Mouse (Mus musculus) MEL (cell line): ENCODE results near the gene Gsap. TPM values are rescaled to one million over a fixed set of nuclear protein-coding genes. Genes with fewer than 3 reads are reported as not detected.

Experiments
- DNase-seq: peaks from one replicate; pipeline ENCODE4 v3.0.0; 2011; ENCODE audit warnings: low read depth, low spot score
- H3K27ac ChIP-seq: 2 replicates; pipeline ENCODE4 v1.5.1; 2012; ENCODE audit warnings: low read depth, mild to moderate bottlenecking, control low read depth, low read length, moderate library complexity; ENCODE audit not compliant: control insufficient read depth
- H3K27me3 ChIP-seq, 2 experiments: fragments of 150-350 bp in 1 of 2; sonication (generic) in 1 of 2; 2 replicates each; pipeline ENCODE4 v1.6.1; 2012; ENCODE audit warnings: low read length in 2 of 2, mild to moderate bottlenecking in 2 of 2, improper control_type of control experiment in 1 of 2, moderate library complexity in 1 of 2; ENCODE audit not compliant: insufficient read depth in 2 of 2, control insufficient read depth in 1 of 2
- H3K36me3 ChIP-seq, 2 experiments: 2 replicates each; pipeline ENCODE4 v1.6.1; 2012 to 2014; ENCODE audit warnings: low read length in 2 of 2, improper control_type of control experiment in 1 of 2, inconsistent platforms in 1 of 2, mild to moderate bottlenecking in 1 of 2; ENCODE audit not compliant: insufficient read depth in 2 of 2, control insufficient read depth in 1 of 2
- H3K4me1 ChIP-seq, 2 experiments: fragments of 150-350 bp in 1 of 2; sonication (generic) in 1 of 2; 2 replicates each; pipeline ENCODE4 v1.6.1; 2012; ENCODE audit warnings: low read length in 2 of 2, improper control_type of control experiment in 1 of 2, mild to moderate bottlenecking in 1 of 2; ENCODE audit not compliant: insufficient read depth in 2 of 2, control insufficient read depth in 1 of 2
- H3K4me3 ChIP-seq, 2 experiments: fragments of 150-350 bp in 1 of 2; sonication (generic) in 1 of 2; 2 replicates each; pipeline ENCODE4 v1.5.1; 2012; ENCODE audit warnings: low read depth in 2 of 2, low read length in 2 of 2, mild to moderate bottlenecking in 2 of 2, moderate library complexity in 2 of 2, control low read depth in 1 of 2, improper control_type of control experiment in 1 of 2; ENCODE audit not compliant: control insufficient read depth in 1 of 2, insufficient read depth in 1 of 2
- H3K79me2 ChIP-seq: 2 replicates; pipeline ENCODE4 v1.6.1; 2012; ENCODE audit warnings: mild to moderate bottlenecking, low read length, moderate library complexity; ENCODE audit not compliant: control insufficient read depth, poor library complexity, insufficient read depth
- H3K9ac ChIP-seq: 2 replicates; pipeline ENCODE4 v1.6.1; 2012; ENCODE audit warnings: low read depth, mild to moderate bottlenecking, control low read depth, low read length, moderate library complexity; ENCODE audit not compliant: control insufficient read depth, poor library complexity, severe bottlenecking
- H3K9me3 ChIP-seq: fragments of 150-350 bp; sonication (generic); replicated peaks from 2 replicates; pipeline ENCODE4 v1.6.1; 2012; ENCODE audit warnings: mild to moderate bottlenecking, low read length, improper control_type of control experiment, moderate library complexity; ENCODE audit not compliant: insufficient read depth
- BHLHE40 ChIP-seq: IDR thresholded peaks from 2 replicates; pipeline ENCODE4 v1.6.1; 2012; ENCODE audit warnings: low read depth, mild to moderate bottlenecking, inconsistent platforms, low read length, improper control_type of control experiment, borderline replicate concordance
- CHD2 ChIP-seq: IDR thresholded peaks from 2 replicates; pipeline ENCODE4 v1.6.1; 2011; ENCODE audit warnings: low read length, improper control_type of control experiment
- CTCF ChIP-seq, 3 experiments: IDR thresholded peaks in 2 of 3; conservative IDR thresholded peaks in 1 of 3; 2 replicates each; pipeline ENCODE4 v1.5.1; 2011 to 2012; ENCODE audit warnings: low read length in 3 of 3, low read depth in 2 of 3, mild to moderate bottlenecking in 2 of 3, improper control_type of control experiment in 1 of 3, inconsistent platforms in 1 of 3, mixed read lengths in 1 of 3, moderate library complexity in 1 of 3; ENCODE audit not compliant: control insufficient read depth in 1 of 3, insufficient read depth in 1 of 3, poor library complexity in 1 of 3, severe bottlenecking in 1 of 3
- E2F4 ChIP-seq: IDR thresholded peaks from 2 replicates; pipeline ENCODE4 v1.6.1; 2011; ENCODE audit warnings: low read depth, low read length, improper control_type of control experiment, borderline replicate concordance
- EP300 ChIP-seq, 2 experiments: IDR thresholded peaks; 2 replicates each; pipeline ENCODE4 v1.6.1; 2011; ENCODE audit warnings: improper control_type of control experiment in 2 of 2, low read length in 2 of 2, low read depth in 1 of 2, mild to moderate bottlenecking in 1 of 2
- ETS1 ChIP-seq: IDR thresholded peaks from 2 replicates; pipeline ENCODE4 v1.6.1; 2012; ENCODE audit warnings: low read depth, mild to moderate bottlenecking, inconsistent platforms, low read length, improper control_type of control experiment, moderate library complexity
- GATA1 ChIP-seq: IDR thresholded peaks from 2 replicates; pipeline ENCODE4 v1.6.1; 2011; ENCODE audit warnings: low read depth, low read length, improper control_type of control experiment
- HCFC1 ChIP-seq: IDR thresholded peaks from 2 replicates; pipeline ENCODE4 v1.6.1; 2012; ENCODE audit warnings: low read depth, mild to moderate bottlenecking, inconsistent platforms, low read length, improper control_type of control experiment, moderate library complexity
- JUND ChIP-seq: IDR thresholded peaks from 2 replicates; pipeline ENCODE4 v1.6.1; 2011; ENCODE audit warnings: low read depth, mild to moderate bottlenecking, improper control_type of control experiment, low read length
- MAFK ChIP-seq: IDR thresholded peaks from 2 replicates; pipeline ENCODE4 v1.6.1; 2011; ENCODE audit warnings: low read depth, mild to moderate bottlenecking, low read length, improper control_type of control experiment, borderline replicate concordance
- MAZ ChIP-seq: IDR thresholded peaks from 2 replicates; pipeline ENCODE4 v1.6.1; 2012; ENCODE audit warnings: low read depth, mild to moderate bottlenecking, inconsistent platforms, low read length, improper control_type of control experiment
- MEF2A ChIP-seq: IDR thresholded peaks from 2 replicates; pipeline ENCODE4 v1.6.1; 2014; ENCODE audit warnings: low read depth, mild to moderate bottlenecking, inconsistent platforms, low read length, improper control_type of control experiment; ENCODE audit not compliant: poor library complexity, insufficient replicate concordance, severe bottlenecking; ENCODE audit errors: extremely low read depth
- MXI1 ChIP-seq: IDR thresholded peaks from 2 replicates; pipeline ENCODE4 v1.6.1; 2011; ENCODE audit warnings: mild to moderate bottlenecking, low read depth, low read length, improper control_type of control experiment
- MYC ChIP-seq: IDR thresholded peaks from 2 replicates; pipeline ENCODE4 v1.6.1; 2011; ENCODE audit warnings: low read depth, mild to moderate bottlenecking, low read length, improper control_type of control experiment, moderate library complexity
- NELFE ChIP-seq: IDR thresholded peaks from 2 replicates; pipeline ENCODE4 v1.6.1; 2011; ENCODE audit warnings: low read depth, low read length, improper control_type of control experiment
- POLR2A ChIP-seq, 2 experiments: IDR thresholded peaks; 2 replicates each; pipeline ENCODE4 v1.6.1; 2011 to 2012; ENCODE audit warnings: low read length in 2 of 2, mild to moderate bottlenecking in 2 of 2, control low read depth in 1 of 2, improper control_type of control experiment in 1 of 2, low read depth in 1 of 2, moderate library complexity in 1 of 2; ENCODE audit not compliant: control insufficient read depth in 1 of 2, insufficient read depth in 1 of 2, poor library complexity in 1 of 2
- POLR2AphosphoS2 ChIP-seq: IDR thresholded peaks from 2 replicates; pipeline ENCODE4 v1.6.1; 2011; ENCODE audit warnings: low read length, improper control_type of control experiment
- POLR2AphosphoS5 ChIP-seq: IDR thresholded peaks from 2 replicates; pipeline ENCODE4 v1.6.1; 2012; ENCODE audit warnings: low read depth, borderline replicate concordance, mild to moderate bottlenecking, inconsistent platforms, low read length, moderate library complexity, mixed read lengths
- RCOR1 ChIP-seq: IDR thresholded peaks from 2 replicates; pipeline ENCODE4 v1.6.1; 2012; ENCODE audit warnings: low read depth, mild to moderate bottlenecking, inconsistent platforms, low read length, improper control_type of control experiment
- SIN3A ChIP-seq: IDR thresholded peaks from 2 replicates; pipeline ENCODE4 v1.6.1; 2012; ENCODE audit warnings: low read length, improper control_type of control experiment, inconsistent platforms
- SMC3 ChIP-seq: IDR thresholded peaks from 2 replicates; pipeline ENCODE4 v1.6.1; 2011; ENCODE audit warnings: low read depth, low read length, improper control_type of control experiment
- TAL1 ChIP-seq: IDR thresholded peaks from 2 replicates; pipeline ENCODE4 v1.6.1; 2012; ENCODE audit warnings: mild to moderate bottlenecking, inconsistent platforms, low read length, moderate library complexity, mixed read lengths
- TBP ChIP-seq: IDR thresholded peaks from 2 replicates; pipeline ENCODE4 v1.8.0; 2011; ENCODE audit warnings: low read depth, low read length, improper control_type of control experiment
- UBTF ChIP-seq: IDR thresholded peaks from 2 replicates; pipeline ENCODE4 v1.6.1; 2012; ENCODE audit warnings: low read depth, mild to moderate bottlenecking, inconsistent platforms, low read length, improper control_type of control experiment, moderate library complexity, borderline replicate concordance; ENCODE audit not compliant: insufficient read depth
- USF1 ChIP-seq: IDR thresholded peaks from 2 replicates; pipeline ENCODE4 v1.6.1; 2014; ENCODE audit warnings: low read depth, mild to moderate bottlenecking, inconsistent platforms, low read length, improper control_type of control experiment, moderate library complexity
- USF2 ChIP-seq, 2 experiments: IDR thresholded peaks; 2 replicates each; pipeline ENCODE4 v1.6.1; 2011 to 2012; ENCODE audit warnings: improper control_type of control experiment in 2 of 2, low read length in 2 of 2, borderline replicate concordance in 1 of 2, inconsistent platforms in 1 of 2, low read depth in 1 of 2, mild to moderate bottlenecking in 1 of 2; ENCODE audit not compliant: insufficient read depth in 1 of 2
- ZC3H11A ChIP-seq: IDR thresholded peaks from 2 replicates; pipeline ENCODE4 v1.6.1; 2012; ENCODE audit warnings: low read depth, mild to moderate bottlenecking, inconsistent platforms, low read length, improper control_type of control experiment
- ZNF384 ChIP-seq: IDR thresholded peaks from 2 replicates; pipeline ENCODE4 v1.6.1; 2012; ENCODE audit warnings: low read depth, mild to moderate bottlenecking, inconsistent platforms, low read length, improper control_type of control experiment
- polyA plus RNA-seq, 2 experiments: library from polyadenylated mRNA; stranded (reverse) in 1 of 2; unstranded in 1 of 2; fragments of >175 nt in 1 of 2; fragments of >200 nt in 1 of 2; gene quantifications; 2 replicates each; pipeline versions ENCODE4 v1.2.1 to v1.2.4; 2012; ENCODE audit warnings: low replicate concordance in 2 of 2, low read depth in 1 of 2; ENCODE audit not compliant: insufficient read length in 2 of 2, insufficient read depth in 1 of 2, missing spikeins in 1 of 2
- total RNA-seq: library from RNA; depleted of rRNA; stranded (reverse); fragments of 300-350 nt; gene quantifications from 2 replicates; pipeline ENCODE4 v1.2.3, GENCODE M21; 2012

The Gsap gene
- total and polyA plus RNA-seq, 3 experiments: 0.19 to 0.22 TPM; not detected in 1

DNA sequence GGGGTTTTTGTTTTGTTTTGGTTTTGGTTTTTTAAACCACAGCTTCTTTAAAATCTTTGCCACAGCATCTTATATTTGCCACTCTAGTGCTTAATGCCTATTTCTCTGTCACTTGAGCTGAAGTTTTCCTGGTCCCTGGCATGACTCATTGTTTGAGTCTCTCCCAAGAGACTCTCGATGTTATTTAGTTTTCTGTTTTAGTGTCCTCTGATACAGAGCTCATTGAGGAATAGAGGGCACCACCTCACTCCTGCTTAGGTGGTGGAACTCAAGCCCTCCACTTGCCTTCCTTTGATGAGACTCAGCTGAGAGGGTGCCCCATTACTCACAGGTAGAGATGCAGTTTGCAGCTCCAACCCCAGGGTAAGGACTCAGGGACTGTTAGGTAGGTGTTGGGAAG lies 17.4 kb downstream of the Gsap start:
- Histone ChIP-seq H3K79me2 (no peaks in the 10 kb centered on the region), H3K9ac (no peak overlapping the region), H3K9me3 (no peaks in the 10 kb centered on the region), H3K4me3 (no peak overlapping the region), H3K27me3 (no peaks in the 10 kb centered on the region), H3K27ac (no peak overlapping the region), H3K36me3 (no peaks in the 10 kb centered on the region), H3K4me1 (no peaks in the 10 kb centered on the region)
- TF ChIP-seq E2F4 (no peak), SIN3A (no peak), POLR2AphosphoS2 (no peak), TAL1 (no peak), CTCF (IDR thresholded peaks at IDR 0.05 in 2 of 3, conservative IDR thresholded peaks at IDR 0.05 in 1 of 3; ENCODE audit: control insufficient read depth in 1 of 3, insufficient read depth in 1 of 3, low read depth in 2 of 3, low read length in 3 of 3, poor library complexity in 1 of 3, severe bottlenecking in 1 of 3) (no peak), TBP (no peak), RCOR1 (no peak), USF2 (IDR thresholded peaks at IDR 0.05; ENCODE audit: borderline replicate concordance in 1 of 2, insufficient read depth in 1 of 2, low read depth in 1 of 2, low read length in 2 of 2) (no peak), BHLHE40 (no peak), ZNF384 (no peak), ETS1 (no peak), POLR2AphosphoS5 (no peak), HCFC1 (no peak), GATA1 (no peak), POLR2A (IDR thresholded peaks at IDR 0.05; ENCODE audit: control insufficient read depth in 1 of 2, insufficient read depth in 1 of 2, low read depth in 1 of 2, low read length in 2 of 2, poor library complexity in 1 of 2) (no peak), ZC3H11A (no peak), USF1 (no peak), CHD2 (no peak)
- DNase-seq: no peak

DNA sequence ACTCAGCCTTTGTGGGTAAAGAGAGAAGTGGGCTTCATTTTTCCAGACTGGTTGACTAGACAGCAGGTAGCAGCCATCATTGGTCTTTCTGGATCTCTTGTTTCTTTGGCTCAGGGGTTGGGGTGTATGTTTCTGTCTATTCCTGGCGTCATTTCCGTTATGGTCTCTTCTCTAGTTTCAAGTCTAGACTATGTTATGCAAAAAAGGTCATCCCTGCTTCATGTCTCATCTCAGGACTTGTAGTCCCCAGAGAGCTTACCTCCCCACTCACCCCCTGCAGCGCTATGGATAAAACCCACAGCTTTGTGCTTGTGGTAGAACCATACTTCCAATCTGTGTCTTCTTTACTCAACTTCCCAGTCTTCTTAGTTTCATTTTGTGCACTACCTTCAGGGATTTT lies 18.1 kb downstream of the Gsap start:
- H3K27ac ChIP-seq: no peak overlapping the region
- H3K4me3 ChIP-seq: no peak overlapping the region
- TF ChIP-seq RCOR1 (no peak), JUND (no peak), POLR2AphosphoS5 (no peak), EP300 (IDR thresholded peaks at IDR 0.05; ENCODE audit: low read depth in 1 of 2, low read length in 2 of 2) (no peak), MEF2A (no peak), UBTF (no peak), MYC (no peak), POLR2AphosphoS2 (no peak), MXI1 (no peak), MAZ (no peak), MAFK (no peak), NELFE (no peak), SIN3A (no peak), USF1 (no peak), HCFC1 (no peak), SMC3 (no peak), ETS1 (no peak)
- TF ChIP-seq, all 39 proteins: peak for 0
- DNase-seq: no peak
- Histone ChIP-seq H3K9ac (no peak overlapping the region), H3K4me1 (no peaks in the 10 kb centered on the region), H3K36me3 (no peaks in the 10 kb centered on the region), H3K79me2 (no peaks in the 10 kb centered on the region), H3K9me3 (no peaks in the 10 kb centered on the region), H3K27me3 (no peaks in the 10 kb centered on the region)
